ENCODE assay signal across 28 mouse cellular contexts in the genomic region with DNA sequence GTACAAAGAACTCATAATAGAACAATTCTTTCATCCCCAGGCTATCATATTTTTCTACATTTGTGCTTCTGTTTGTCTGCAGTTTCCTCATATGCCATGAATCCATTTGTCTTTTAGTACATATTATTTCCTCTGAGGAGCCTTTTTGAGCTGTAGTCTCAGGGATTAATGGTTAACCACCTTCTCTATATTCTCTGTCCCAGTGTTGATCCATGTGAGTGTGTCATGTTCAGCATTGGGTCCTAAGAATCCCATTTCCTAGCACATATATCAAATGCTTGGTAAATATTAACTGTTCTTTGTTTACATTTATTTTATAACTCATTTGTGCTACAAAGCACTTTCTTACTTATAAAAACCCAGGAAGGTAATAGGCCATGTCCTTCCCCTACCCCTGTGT.
"Had no signal": no experiment of that assay in that cellular context is flagged by ENCODE, and none has a peak within 500 bp of the region (broad histone marks: within the 10 kb centered on the region; RNA-seq: fewer than 3 reads in every experiment).

No protein-coding gene starts in this region.

- H3K4me3 ChIP-seq: embryonic facial prominence, embryonic 10.5 days; embryonic facial prominence, embryonic 12.5 days; embryonic facial prominence, embryonic 13.5 days; embryonic facial prominence, embryonic 15.5 days; erythroblast, embryonic 14.5 days; forebrain, embryonic 10.5 days; forebrain, embryonic 12.5 days; forebrain, embryonic 13.5 days; forebrain, embryonic 15.5 days; gastrocnemius, adult 2 months had no signal

- H3K27ac ChIP-seq: embryonic facial prominence, embryonic 10.5 days; embryonic facial prominence, embryonic 12.5 days; embryonic facial prominence, embryonic 13.5 days; embryonic facial prominence, embryonic 15.5 days; forebrain, embryonic 10.5 days; forebrain, embryonic 12.5 days; forebrain, embryonic 13.5 days; forebrain, embryonic 15.5 days; gastrocnemius, adult 2 months had no signal

- H3K36me3 ChIP-seq: embryonic facial prominence, embryonic 12.5 days; forebrain, embryonic 12.5 days; forebrain, embryonic 15.5 days had no signal

- H3K9ac ChIP-seq: embryonic facial prominence, embryonic 12.5 days; embryonic facial prominence, embryonic 13.5 days; embryonic facial prominence, embryonic 15.5 days; forebrain, embryonic 12.5 days; forebrain, embryonic 13.5 days; forebrain, embryonic 15.5 days; forebrain, postnatal 0 days had no signal

- ATAC-seq: forebrain, embryonic 13.5 days; forebrain, embryonic 14.5 days; forebrain, embryonic 15.5 days; forebrain, embryonic 16.5 days; forebrain, postnatal 0 days had no signal

- H3K27me3 ChIP-seq: embryonic facial prominence, embryonic 12.5 days; embryonic facial prominence, embryonic 13.5 days; embryonic facial prominence, embryonic 15.5 days; forebrain, embryonic 12.5 days; forebrain, embryonic 13.5 days; forebrain, embryonic 15.5 days had no signal

- H3K4me1 ChIP-seq: embryonic facial prominence, embryonic 10.5 days; embryonic facial prominence, embryonic 12.5 days; embryonic facial prominence, embryonic 13.5 days; embryonic facial prominence, embryonic 15.5 days; forebrain, embryonic 15.5 days had no signal

- DNase-seq: cerebellum, adult 2 months; cerebellum, adult 8-10 months; cerebellum, adult 9-10 months; cerebellum, adult 9-11 months; cerebellum, postnatal 10 days; cerebellum, postnatal 14 days; cerebellum, postnatal 25 days; cerebellum, postnatal 36 days; embryo, embryonic 11 days; forebrain, postnatal 0 days; gastrocnemius, adult 2 months; gastrocnemius, postnatal 10 days; gastrocnemius, postnatal 14 days; gastrocnemius, postnatal 25 days; gastrocnemius, postnatal 36 days; heart, adult 11 months; heart, adult 18-20 months had no signal

- H3K4me2 ChIP-seq: embryonic facial prominence, embryonic 12.5 days; embryonic facial prominence, embryonic 13.5 days; embryonic facial prominence, embryonic 15.5 days; forebrain, embryonic 12.5 days; forebrain, embryonic 13.5 days; forebrain, embryonic 15.5 days had no signal

- H3K9me3 ChIP-seq: embryonic facial prominence, embryonic 10.5 days; embryonic facial prominence, embryonic 12.5 days; embryonic facial prominence, embryonic 13.5 days; embryonic facial prominence, embryonic 15.5 days; forebrain, embryonic 10.5 days; forebrain, embryonic 12.5 days; forebrain, embryonic 13.5 days; forebrain, embryonic 15.5 days had no signal
